Mouse (Mus musculus) sigmoid colon, adult 10 weeks (tissue): ENCODE data around the gene A930004D18Rik. TPM values are rescaled to one million over a fixed set of nuclear protein-coding genes. Genes with fewer than 3 reads are reported as not detected.

Experiments used
- polyA plus RNA-seq: library from polyadenylated mRNA; stranded (reverse); fragments of 350-450 nt; fragmentation: Illumina TruSeq; extraction: RNeasy Lipid Tissue Mini Kit (QIAGEN cat#74804); gene quantifications from one replicate; pipeline ENCODE4 v1.2.3, GENCODE M21; 2014; ENCODE audit warnings: low read depth, low replicate concordance

Gene A930004D18Rik
- polyA plus RNA-seq: 0.50 TPM

GRCm38 (mm10) chr2:18037491-18037890 is at the start of gene A930004D18Rik:
TSS of gene A930004D18Rik (minus strand) at chr2:18037737.

GRCm38 (mm10) chr2:18055016-18055928 is 17.7 kb upstream of the A930004D18Rik start, which contains the start of gene Mllt10:
TSS of gene Mllt10 (plus strand) at chr2:18055237.

GRCm38 (mm10) chr2:18048453-18049075 is 11.0 kb upstream of the A930004D18Rik start, which contains the start of gene Skida1:
TSS of gene Skida1 (minus strand) at chr2:18049051.

GRCm38 (mm10) chr2:17996858-17997257 is 40.7 kb downstream of the A930004D18Rik start, which contains the start of gene H2al2a:
TSS of gene H2al2a (minus strand) at chr2:17996958.

Other genes with a start within 250 kb of the A930004D18Rik start
- not detected for gene H2al2a, start 40.8 kb downstream of the A930004D18Rik start, polyA plus RNA-seq
- gene Skida1, start 11.3 kb upstream of the A930004D18Rik start, polyA plus RNA-seq: 2.5 TPM
- 44.3 TPM for gene Mllt10, start 17.5 kb upstream of the A930004D18Rik start, polyA plus RNA-seq